Mouse (Mus musculus) CH12F3 (cell line): ENCODE data around the gene Cd200r1.

Source experiments
- in situ Hi-C: fragments of 300-500 bp; cut with MboI; formaldehyde crosslinking; loops from 2 replicates; pipeline ENCODE4 v1.14.3; 2020; ENCODE audit warnings: low sequenced_read_pairs

Cd200r1 gene

GRCm38 (mm10) chr16:44765555-44766319, at the start of gene Cd200r1:
Gene Cd200r1, plus strand, starts transcription at chr16:44765736.
- in situ Hi-C loops: loop anchor here (10.0 kb wide), 1 partner anchor 319 kb away; no protein-coding TSS in a partner anchor

GRCm38 (mm10) chr16:44716305-44717140, 49.0 kb upstream of the Cd200r1 start:
- in situ Hi-C loops: no loop called here

GRCm38 (mm10) chr16:44717141-44717634, 48.3 kb upstream of the Cd200r1 start:
- in situ Hi-C loops: no loop called here

GRCm38 (mm10) chr16:44717838-44718237, 47.7 kb upstream of the Cd200r1 start:
- in situ Hi-C loops: no loop called here

GRCm38 (mm10) chr16:44719349-44719748, 46.2 kb upstream of the Cd200r1 start:
- in situ Hi-C loops: no loop called here

GRCm38 (mm10) chr16:44720518-44720917, 45.0 kb upstream of the Cd200r1 start:
- in situ Hi-C loops: loop anchor here (10.0 kb wide), 1 partner anchor 236 kb away; no protein-coding TSS in a partner anchor

GRCm38 (mm10) chr16:44722666-44723065, 42.9 kb upstream of the Cd200r1 start:
- in situ Hi-C loops: loop anchor here (10.0 kb wide), 1 partner anchor 238 kb away; no protein-coding TSS in a partner anchor

- in situ Hi-C loops: loop anchor here (10.0 kb wide), 1 partner anchor 239 kb away; no protein-coding TSS in a partner anchor
These were observed 41.3 kb upstream of the Cd200r1 start, which contains the start of gene Nepro for GRCm38 (mm10) chr16:44724083-44724787. Gene Nepro, plus strand, starts transcription at chr16:44724301.

GRCm38 (mm10) chr16:44724847-44725246, 40.7 kb upstream of the Cd200r1 start:
- in situ Hi-C loops: loop anchor here (10.0 to 25.0 kb wide), 2 partner anchors 240 to 912 kb away; no protein-coding TSS in a partner anchor

- in situ Hi-C loops: loop anchor here (10.0 to 25.0 kb wide), 2 partner anchors 241 to 912 kb away; no protein-coding TSS in a partner anchor
These were observed 40.0 kb upstream of the Cd200r1 start for GRCm38 (mm10) chr16:44725286-44726223.

GRCm38 (mm10) chr16:44727525-44727924, 38.0 kb upstream of the Cd200r1 start:
- in situ Hi-C loops: loop anchor here (10.0 to 25.0 kb wide), 2 partner anchors 243 to 910 kb away; no protein-coding TSS in a partner anchor

- in situ Hi-C loops: loop anchor here (25.0 kb wide), 1 partner anchor 903 kb away; no protein-coding TSS in a partner anchor
These were observed 31.5 kb upstream of the Cd200r1 start for GRCm38 (mm10) chr16:44734059-44734458.

- in situ Hi-C loops: loop anchor here (25.0 kb wide), 1 partner anchor 902 kb away; no protein-coding TSS in a partner anchor
These were observed 29.9 kb upstream of the Cd200r1 start for GRCm38 (mm10) chr16:44735676-44736075.

- in situ Hi-C loops: loop anchor here (25.0 kb wide), 1 partner anchor 901 kb away; no protein-coding TSS in a partner anchor
These were observed 29.4 kb upstream of the Cd200r1 start for GRCm38 (mm10) chr16:44736118-44736517.

- in situ Hi-C loops: loop anchor here (25.0 kb wide), 1 partner anchor 895 kb away; no protein-coding TSS in a partner anchor
These were observed 22.8 kb upstream of the Cd200r1 start for GRCm38 (mm10) chr16:44742753-44743152.

GRCm38 (mm10) chr16:44745471-44745865, 20.1 kb upstream of the Cd200r1 start:
- in situ Hi-C loops: loop anchor here (25.0 kb wide), 1 partner anchor 892 kb away; no protein-coding TSS in a partner anchor

GRCm38 (mm10) chr16:44745866-44746562, 19.5 kb upstream of the Cd200r1 start, which contains the start of gene Gtpbp8:
Gene Gtpbp8, minus strand, starts transcription at chr16:44746363.
- in situ Hi-C loops: loop anchor here (25.0 kb wide), 1 partner anchor 891 kb away; no protein-coding TSS in a partner anchor

- in situ Hi-C loops: loop anchor here (25.0 kb wide), 1 partner anchor 889 kb away; no protein-coding TSS in a partner anchor
These were observed 17.5 kb upstream of the Cd200r1 start for GRCm38 (mm10) chr16:44748007-44748406.
